ENCODE assay signal across 8 mouse cellular contexts in the genomic region with DNA sequence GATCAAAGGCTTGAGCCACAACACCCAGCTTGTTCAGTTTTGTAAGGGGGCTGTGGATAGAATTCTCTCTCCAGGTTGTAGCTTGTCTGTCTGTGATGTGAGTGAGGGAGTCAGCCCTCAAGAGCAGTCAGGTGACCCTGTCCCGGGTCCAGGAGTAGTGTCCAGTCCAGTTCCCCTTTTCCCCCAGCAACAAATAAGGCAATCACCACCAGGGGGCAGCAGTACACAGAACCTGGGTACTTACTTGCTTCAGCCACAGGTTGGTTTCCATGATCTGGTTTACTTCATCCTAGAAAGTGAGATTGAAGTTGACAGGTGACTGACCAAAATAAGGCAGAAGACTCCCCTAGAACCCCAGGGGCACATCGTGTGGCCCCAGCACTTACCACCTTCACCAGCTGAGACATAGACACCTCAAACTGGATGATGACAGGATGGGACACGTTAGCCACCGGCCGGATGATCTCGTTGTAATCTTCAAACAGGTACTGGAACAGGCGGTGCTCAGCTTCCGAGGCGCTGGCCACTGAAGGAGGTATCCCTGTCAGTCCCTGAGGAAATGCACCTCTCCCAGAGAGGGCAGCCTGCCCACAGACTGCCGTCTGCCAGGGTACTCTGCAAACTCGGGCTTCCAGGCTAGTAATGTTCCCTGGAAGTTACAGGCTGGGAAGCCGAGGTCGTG. TPM values are rescaled to one million over a fixed set of nuclear protein-coding genes. Genes with fewer than 3 reads are reported as not detected.
DNase-seq lines count a peak whose midpoint lies in the region; TF ChIP-seq lines count a peak whose summit lies in the region.
"Had no signal": no experiment of that assay in that cellular context is flagged by ENCODE, and none has a peak within 500 bp of the region (broad histone marks: within the 10 kb centered on the region; RNA-seq: fewer than 3 reads in every experiment).

No protein-coding gene starts in this region.

- H3K36me3 ChIP-seq in ES-E14 (ENCODE audit: control insufficient read depth, insufficient read depth, low read length, poor library complexity, severe bottlenecking), result no peaks in the 10 kb centered on the region
- no peaks in the 10 kb centered on the region for H3K36me3 ChIP-seq in heart, embryonic 10.5 days
- no peaks in the 10 kb centered on the region for H3K36me3 ChIP-seq in spleen, adult 2 months (ENCODE audit: control insufficient read depth, insufficient read depth, low read length)

- in situ Hi-C loops in ES-E14 (cut with MboI; ENCODE audit: low sequenced_read_pairs in 2 of 2, unreplicated experiment in 2 of 2), result no loop called here

- DNase-seq in ES-E14 (ENCODE audit: low read depth, low spot score), result peak; percentile 57
- peak; percentile 77 for DNase-seq in adrenal gland, adult 2 months
- DNase-seq in embryo, embryonic 10.5 days (ENCODE audit: low spot score), result peak; percentile 92
- peak; percentile 90 for DNase-seq in heart, embryonic 10.5 days (ENCODE audit: low spot score)
- peak; percentile 66 for DNase-seq in layer of hippocampus, adult 9-10 months (ENCODE audit: low spot score)
- peak; percentile 47 to 82 for DNase-seq in lung, postnatal 4 days
- peak; percentile 29 to 68 for DNase-seq in spleen, adult 2 months (ENCODE audit: low read depth in 1 of 2, low spot score in 2 of 2)

- TF ChIP-seq POLR2A in spleen, adult 2 months (IDR thresholded peaks at IDR 0.05; ENCODE audit: low read depth, low read length), result no peak

- TF ChIP-seq CTCF in spleen, adult 2 months (IDR thresholded peaks at IDR 0.05; ENCODE audit: extremely low read depth, insufficient read depth, insufficient read length, insufficient replicate concordance), result peak; percentile 65; the same call in 1 of the 2 replicates

- H3K4me3 ChIP-seq in ES-E14 (ENCODE audit: insufficient read depth in 1 of 2, low read depth in 1 of 2, low read length in 2 of 2, poor library complexity in 1 of 2, severe bottlenecking in 1 of 2), result no peak overlapping the region
- H3K4me3 ChIP-seq in heart, embryonic 10.5 days, result no peak overlapping the region
- no peak overlapping the region for H3K4me3 ChIP-seq in spleen, adult 2 months (ENCODE audit: extremely low read depth, insufficient read depth, insufficient read length)

- no peaks in the 10 kb centered on the region for H3K9me3 ChIP-seq in ES-E14 (ENCODE audit: control insufficient read depth, insufficient read depth, low read depth, low read length)
- H3K9me3 ChIP-seq in heart, embryonic 10.5 days, result no peaks in the 10 kb centered on the region

- no peak overlapping the region for H3K9ac ChIP-seq in ES-E14 (ENCODE audit: insufficient read depth, low read depth, low read length, poor library complexity, severe bottlenecking)

- WGBS in heart, embryonic 10.5 days, result 28% methylated on average over 13 of the region's 13 CpGs
- 48% methylated on average over 13 of the region's 13 CpGs for WGBS in spleen, adult 2 months

- peaks cover 0 to 2% of the 10 kb centered on the region in 2 experiments; a peak in 1 of 4 replicates for H3K4me1 ChIP-seq in ES-E14 (ENCODE audit: control insufficient read depth in 2 of 2, insufficient read depth in 2 of 2, low read length in 2 of 2, poor library complexity in 1 of 2)
- peaks cover 12% of the 10 kb centered on the region for H3K4me1 ChIP-seq in heart, embryonic 10.5 days
- H3K4me1 ChIP-seq in spleen, adult 2 months (ENCODE audit: control insufficient read depth, insufficient read depth, insufficient read length), result no peaks in the 10 kb centered on the region

- no peak overlapping the region for H3K27ac ChIP-seq in ES-E14 (ENCODE audit: insufficient read depth, low read depth, low read length, poor library complexity, severe bottlenecking)
- H3K27ac ChIP-seq in heart, embryonic 10.5 days, result no peak overlapping the region
- no peak overlapping the region for H3K27ac ChIP-seq in spleen, adult 2 months (ENCODE audit: insufficient read depth, low read length)
- H3K27ac ChIP-seq: macrophage had no signal

- H3K27me3 ChIP-seq in heart, embryonic 10.5 days (ENCODE audit: insufficient read depth, poor library complexity, severe bottlenecking), result peaks cover 55% of the 10 kb centered on the region
- H3K27me3 ChIP-seq in spleen, adult 2 months (ENCODE audit: control insufficient read depth, insufficient read depth, low read length), result peaks cover 3% of the 10 kb centered on the region; the same call in 1 of the 2 replicates

TF ChIP-seq in ES-E14, 5 proteins besides CTCF, POLR2A, EP300 and RAD21:
- TF ChIP-seq ZC3H11A (IDR thresholded peaks at IDR 0.05; ENCODE audit: borderline replicate concordance, low read depth, low read length) (peak; percentile 67), MAFK (IDR thresholded peaks at IDR 0.05; ENCODE audit: insufficient read depth, low read depth, low read length) (no peak)

RNA-seq across cellular contexts. Expression of gene Chrna3, which starts 2.3 kb away (rescaled TPM):
- 0.04 TPM in 1 of 2 replicates, not detected in the other for total RNA-seq in ES-E14 (2012; rRNA removed)
- 10 to 100 TPM; 16.7 to 22.7 TPM for total RNA-seq in adrenal gland, adult 2 months (2021)
- 8.6 and 16.0 TPM in 2 replicates for polyA plus RNA-seq in adrenal gland, adult 2 months (2012; rRNA removed)
- polyA plus RNA-seq in heart, embryonic 10.5 days (2016; fragmentation: Nextera tagmentation; extraction: Ambion mirVana), result 0.16 and 0.49 TPM in 2 replicates
- not detected in 2 replicates for polyA plus RNA-seq in spleen, adult 2 months (2012; rRNA removed)
- polyA plus RNA-seq: macrophage had no signal

RNA-seq across cellular contexts. Expression of gene Chrnb4, which starts 24.5 kb away (rescaled TPM):
- total RNA-seq in ES-E14 (2012; rRNA removed), result 0.18 and 0.48 TPM in 2 replicates
- 10 to 100 TPM in 1 of 2 experiments, 1 to 10 TPM in 1; 9.7 to 15.3 TPM for total RNA-seq in adrenal gland, adult 2 months (2021)
- polyA plus RNA-seq in adrenal gland, adult 2 months (2012; rRNA removed), result 5.5 and 10.6 TPM in 2 replicates
- polyA plus RNA-seq in heart, embryonic 10.5 days (2016; fragmentation: Nextera tagmentation; extraction: Ambion mirVana), result 0.28 and 0.59 TPM in 2 replicates
- 0.40 and 0.76 TPM in 2 replicates for polyA plus RNA-seq in spleen, adult 2 months (2012; rRNA removed)
- polyA plus RNA-seq: macrophage had no signal

RNA-seq across cellular contexts. Expression of gene Chrna5, which starts 43.4 kb away (rescaled TPM):
- 1.3 and 1.7 TPM in 2 replicates for total RNA-seq in ES-E14 (2012; rRNA removed)
- 1 to 10 TPM in 1 of 2 experiments, under 1 TPM in 1; 0.63 to 1.2 TPM for total RNA-seq in adrenal gland, adult 2 months (2021)
- polyA plus RNA-seq in adrenal gland, adult 2 months (2012; rRNA removed), result 0.09 and 0.12 TPM in 2 replicates
- 0.22 and 0.30 TPM in 2 replicates for polyA plus RNA-seq in heart, embryonic 10.5 days (2016; fragmentation: Nextera tagmentation; extraction: Ambion mirVana)
- not detected in 2 replicates for polyA plus RNA-seq in spleen, adult 2 months (2012; rRNA removed)
- polyA plus RNA-seq: macrophage had no signal
